Mouse (Mus musculus) intestine, postnatal 0 days (tissue): ENCODE data around the gene Cdr2l. TPM values are rescaled to one million over a fixed set of nuclear protein-coding genes. Genes with fewer than 3 reads are reported as not detected.

Experiments
- ATAC-seq: fragments of 200-750 bp; cut with Nextera tagmentation; 2 replicates; pipeline ENCODE4 v1.8.0; 2017; ENCODE audit warnings: mild to moderate bottlenecking, moderate TSS enrichment, moderate library complexity
- H3K27ac ChIP-seq: fragments of 300-500 bp; sonication (generic); 2 replicates; pipeline ENCODE4 v1.5.1; 2014; ENCODE audit warnings: mild to moderate bottlenecking, low read depth, low read length, moderate library complexity
- H3K27me3 ChIP-seq: fragments of 300-500 bp; sonication (generic); replicated peaks from 2 replicates; pipeline ENCODE4 v1.6.1; 2014; ENCODE audit warnings: low read length, mixed read lengths; ENCODE audit not compliant: control insufficient read depth, insufficient read depth
- H3K36me3 ChIP-seq: fragments of 300-500 bp; sonication (generic); 2 replicates; pipeline ENCODE4 v1.6.1; 2014; ENCODE audit warnings: mild to moderate bottlenecking, moderate library complexity; ENCODE audit not compliant: control insufficient read depth, insufficient read depth
- H3K4me1 ChIP-seq: fragments of 300-500 bp; sonication (generic); replicated peaks from 2 replicates; pipeline ENCODE4 v1.6.1; 2014; ENCODE audit warnings: antibody characterized with exemption, low read length, mixed read lengths; ENCODE audit not compliant: control insufficient read depth, insufficient read depth
- H3K4me2 ChIP-seq: fragments of 300-500 bp; sonication (generic); replicated peaks from 2 replicates; pipeline ENCODE4 v1.6.1; 2014; ENCODE audit warnings: low read depth, mild to moderate bottlenecking, moderate library complexity
- H3K4me3 ChIP-seq: fragments of 300-500 bp; sonication (generic); 2 replicates; pipeline ENCODE4 v1.5.1; 2014; ENCODE audit warnings: low read depth, low read length
- H3K9ac ChIP-seq: fragments of 300-500 bp; sonication (generic); 2 replicates; pipeline ENCODE4 v1.6.1; 2014; ENCODE audit warnings: mild to moderate bottlenecking, low read depth, low read length
- H3K9me3 ChIP-seq: fragments of 300-500 bp; sonication (generic); 2 replicates; pipeline ENCODE4 v1.6.1; 2016; ENCODE audit warnings: mixed run types; ENCODE audit not compliant: control insufficient read depth
- CTCF ChIP-seq: sonication (generic); IDR thresholded peaks from 2 replicates; pipeline ENCODE4 v1.5.1; 2016; ENCODE audit warnings: low read depth, mild to moderate bottlenecking, control low read depth, antibody characterized with exemption, moderate library complexity
- WGBS: fragments of 180-500 bp; shearing (Covaris S2); extraction: QIAGEN DNeasy Blood & Tissue Kit; methylation state at CpG from one replicate; pipeline ENCODE4 v1.1.7; 2014; 5-methylcytosine and 5-hydroxymethylcytosine counted together
- polyA plus RNA-seq: library from polyadenylated mRNA; unstranded; fragments of >200 nt; fragmentation: Nextera tagmentation; extraction: Ambion mirVana; gene quantifications from 2 replicates; pipeline ENCODE4 v1.2.1, GENCODE M21; 2015

Gene Cdr2l
- polyA plus RNA-seq, 1 experiment from 2014 or later, result 3.9 TPM

GRCm38 (mm10) chr11:115353375-115353774, 28.3 kb upstream of the Cdr2l start:
- Histone ChIP-seq H3K4me2 (no peak overlapping the region), H3K9me3 (no peaks in the 10 kb centered on the region), H3K9ac (no peak overlapping the region), H3K36me3 (no peaks in the 10 kb centered on the region; the same call in 1 of the 2 replicates), H3K4me3 (no peak overlapping the region), H3K4me1 (no peaks in the 10 kb centered on the region; the same call in 1 of the 2 replicates), H3K27ac (no peak overlapping the region), H3K27me3 (0 out of 2 replicates have a peak, but pooled peaks cover 8% of the 10 kb centered on the region)
- no peak for ATAC-seq
- 88% methylated on average over 5 of the region's 5 CpGs for WGBS
- TF ChIP-seq CTCF, result no peak

GRCm38 (mm10) chr11:115354183-115354582, 27.5 kb upstream of the Cdr2l start:
- no peak overlapping the region for H3K4me3 ChIP-seq

GRCm38 (mm10) chr11:115358468-115358867, 23.2 kb upstream of the Cdr2l start:
- TF ChIP-seq CTCF, result peak; percentile 70
- no peaks in the 10 kb centered on the region for H3K36me3 ChIP-seq
- no peak overlapping the region for H3K9ac ChIP-seq
- no peak overlapping the region for H3K27ac ChIP-seq
- WGBS, result 15% methylated on average over 5 of the region's 5 CpGs
- H3K4me1 ChIP-seq, result no peaks in the 10 kb centered on the region
- ATAC-seq, result no peak; the same call in 1 of the 2 replicates
- H3K4me2 ChIP-seq, result no peak overlapping the region
- 0 out of 2 replicates have a peak, but pooled peaks cover 8% of the 10 kb centered on the region for H3K27me3 ChIP-seq
- H3K4me3 ChIP-seq, result no peak overlapping the region
- H3K9me3 ChIP-seq, result no peaks in the 10 kb centered on the region

More at GRCm38 (mm10) chr11:115354183-115354582, 27.5 kb upstream of the Cdr2l start:
- no peak overlapping the region for H3K27ac ChIP-seq
- H3K4me1 ChIP-seq, result no peaks in the 10 kb centered on the region; the same call in 1 of the 2 replicates
- H3K9ac ChIP-seq, result no peak overlapping the region
- H3K36me3 ChIP-seq, result no peaks in the 10 kb centered on the region; the same call in 1 of the 2 replicates
- TF ChIP-seq CTCF, result peak; percentile 98
- 0 out of 2 replicates have a peak, but pooled peaks cover 8% of the 10 kb centered on the region for H3K27me3 ChIP-seq
- no peak for ATAC-seq
- WGBS, result 14% methylated on average over 8 of the region's 8 CpGs
- no peak overlapping the region for H3K4me2 ChIP-seq
- H3K9me3 ChIP-seq, result no peaks in the 10 kb centered on the region

GRCm38 (mm10) chr11:115359293-115359692, 22.4 kb upstream of the Cdr2l start:
- Histone ChIP-seq H3K4me1 (no peaks in the 10 kb centered on the region), H3K4me2 (peak overlapping the region; percentile 13; the same call in 1 of the 2 replicates), H3K9ac (no peak overlapping the region), H3K27ac (peak overlapping the region; percentile 21; the same call in 1 of the 2 replicates), H3K27me3 (0 out of 2 replicates have a peak, but pooled peaks cover 8% of the 10 kb centered on the region), H3K9me3 (no peaks in the 10 kb centered on the region), H3K36me3 (no peaks in the 10 kb centered on the region), H3K4me3 (no peak overlapping the region)
- WGBS, result 13% methylated on average over 3 of the region's 3 CpGs
- ATAC-seq, result peak; percentile 58
- TF ChIP-seq CTCF, result no peak

- 63% methylated on average over 6 of the region's 6 CpGs for WGBS
- H3K9ac ChIP-seq, result no peak overlapping the region
Measured at GRCm38 (mm10) chr11:115359726-115360125, 22.0 kb upstream of the Cdr2l start.

GRCm38 (mm10) chr11:115364136-115364535, 17.6 kb upstream of the Cdr2l start:
- no peak for ATAC-seq
- Histone ChIP-seq H3K9ac (no peak overlapping the region), H3K4me1 (no peaks in the 10 kb centered on the region), H3K27ac (no peak overlapping the region), H3K27me3 (peaks cover 14% of the 10 kb centered on the region), H3K4me3 (no peak overlapping the region), H3K4me2 (no peak overlapping the region), H3K9me3 (no peaks in the 10 kb centered on the region), H3K36me3 (no peaks in the 10 kb centered on the region)
- TF ChIP-seq CTCF, result no peak
- 74% methylated on average over 3 of the region's 3 CpGs for WGBS

More at GRCm38 (mm10) chr11:115359726-115360125, 22.0 kb upstream of the Cdr2l start:
- peak; percentile 56 for TF ChIP-seq CTCF
- no peaks in the 10 kb centered on the region for H3K4me1 ChIP-seq
- no peaks in the 10 kb centered on the region for H3K9me3 ChIP-seq
- H3K27ac ChIP-seq, result peak overlapping the region; percentile 21; the same call in 1 of the 2 replicates
- H3K27me3 ChIP-seq, result 0 out of 2 replicates have a peak, but pooled peaks cover 6% of the 10 kb centered on the region
- H3K4me3 ChIP-seq, result no peak overlapping the region
- H3K36me3 ChIP-seq, result no peaks in the 10 kb centered on the region
- no peak overlapping the region for H3K4me2 ChIP-seq
- 0 out of 2 replicates have a peak, but pooled peaks have one; percentile 7 for ATAC-seq
